Mouse (Mus musculus) urinary bladder, postnatal 10 days (tissue): ENCODE data around the gene Tinf2.

Source experiments
- DNase-seq: peaks from one replicate; pipeline ENCODE4 v3.0.0; 2022; ENCODE audit warnings: low spot score

Gene Tinf2

GRCm38 (mm10) chr14:55681160-55682117 is at the start of gene Tinf2:
Gene Tinf2, minus strand, starts transcription at chr14:55681820.
- peak; percentile 71 for DNase-seq

GRCm38 (mm10) chr14:55730531-55731032 is 49.0 kb upstream of the Tinf2 start:
- DNase-seq: no peak

GRCm38 (mm10) chr14:55730116-55730515 is 48.5 kb upstream of the Tinf2 start:
- no peak for DNase-seq

GRCm38 (mm10) chr14:55727889-55728685 is 46.5 kb upstream of the Tinf2 start:
- DNase-seq: no peak

GRCm38 (mm10) chr14:55726261-55726660 is 44.6 kb upstream of the Tinf2 start:
- DNase-seq: no peak

- DNase-seq: no peak
These were observed 42.8 kb upstream of the Tinf2 start for GRCm38 (mm10) chr14:55724411-55724871.

GRCm38 (mm10) chr14:55723433-55723832 is 41.8 kb upstream of the Tinf2 start:
- no peak for DNase-seq

GRCm38 (mm10) chr14:55722438-55722945 is 40.9 kb upstream of the Tinf2 start:
- DNase-seq: no peak

- peak; percentile 60 for DNase-seq
These were observed 40.2 kb upstream of the Tinf2 start, which contains the start of gene Rabggta for GRCm38 (mm10) chr14:55721700-55722437. Gene Rabggta, minus strand, starts transcription at chr14:55722263.

GRCm38 (mm10) chr14:55721076-55721475 is 39.5 kb upstream of the Tinf2 start:
- DNase-seq: no peak

GRCm38 (mm10) chr14:55720666-55721065 is 39.0 kb upstream of the Tinf2 start:
- no peak for DNase-seq

- DNase-seq: no peak
These were observed 38.1 kb upstream of the Tinf2 start for GRCm38 (mm10) chr14:55719737-55720136.

GRCm38 (mm10) chr14:55716884-55717283 is 35.3 kb upstream of the Tinf2 start:
- no peak for DNase-seq

GRCm38 (mm10) chr14:55716271-55716670 is 34.7 kb upstream of the Tinf2 start:
- no peak for DNase-seq

- no peak for DNase-seq
These were observed 33.3 kb upstream of the Tinf2 start for GRCm38 (mm10) chr14:55714893-55715292.

- no peak for DNase-seq
These were observed 32.1 kb upstream of the Tinf2 start, which contains the start of gene Tgm1 for GRCm38 (mm10) chr14:55713729-55714122. Gene Tgm1, minus strand, starts transcription at chr14:55713926.

GRCm38 (mm10) chr14:55713007-55713728 is 31.5 kb upstream of the Tinf2 start:
- no peak for DNase-seq

- DNase-seq: no peak
These were observed 30.2 kb upstream of the Tinf2 start for GRCm38 (mm10) chr14:55711786-55712185.

- no peak for DNase-seq
These were observed 27.9 kb upstream of the Tinf2 start for GRCm38 (mm10) chr14:55709509-55709908.

- DNase-seq: no peak
These were observed 25.8 kb upstream of the Tinf2 start for GRCm38 (mm10) chr14:55707397-55707796.
